Mouse (Mus musculus) right cerebral cortex, postnatal 14 days (tissue): ENCODE data around the gene Zbtb21.
"Not testable (repeated sequence)": the region's sequence is repeated elsewhere in the genome, so short reads cannot be mapped to it uniquely, and the experiment has no call there.

Source experiments
- DNase-seq: peaks from one replicate; pipeline ENCODE4 v3.0.0; 2022

Zbtb21 gene

GRCm38 (mm10) chr16:97962151-97962948 is at the start of gene Zbtb21, which contains the start of gene C2cd2:
Gene Zbtb21 (minus strand): TSS chr16:97962622.
Gene C2cd2 (minus strand): TSS chr16:97962598.
- peak; percentile 97 for DNase-seq

- DNase-seq, result not testable (repeated sequence)
Measured at GRCm38 (mm10) chr16:97997383-97997731, 34.9 kb upstream of the Zbtb21 start.

- DNase-seq, result peak; percentile 76
Measured at GRCm38 (mm10) chr16:97996616-97997382, 34.4 kb upstream of the Zbtb21 start, which contains the start of gene B230307C23Rik. Gene B230307C23Rik (plus strand): TSS chr16:97997315.

- DNase-seq, result no peak
Measured at GRCm38 (mm10) chr16:97995849-97996615, 33.6 kb upstream of the Zbtb21 start.

GRCm38 (mm10) chr16:97992477-97992876 is 30.1 kb upstream of the Zbtb21 start:
- DNase-seq, result not testable (repeated sequence)

GRCm38 (mm10) chr16:97991517-97991916 is 29.1 kb upstream of the Zbtb21 start:
- no peak for DNase-seq

- no peak for DNase-seq
Measured at GRCm38 (mm10) chr16:97984589-97984988, 22.2 kb upstream of the Zbtb21 start.

- no peak for DNase-seq
Measured at GRCm38 (mm10) chr16:97981362-97981761, 18.9 kb upstream of the Zbtb21 start.

GRCm38 (mm10) chr16:97977722-97978121 is 15.3 kb upstream of the Zbtb21 start:
- DNase-seq, result no peak

- no peak for DNase-seq
Measured at GRCm38 (mm10) chr16:97977277-97977676, 14.9 kb upstream of the Zbtb21 start.

- DNase-seq, result no peak
Measured at GRCm38 (mm10) chr16:97963956-97964540, 1.6 kb upstream of the Zbtb21 start.

GRCm38 (mm10) chr16:97961381-97962150 is 856 bp downstream of the Zbtb21 start:
- no peak for DNase-seq

- no peak for DNase-seq
Measured at GRCm38 (mm10) chr16:97960348-97960747, 2.1 kb downstream of the Zbtb21 start.

- DNase-seq, result no peak
Measured at GRCm38 (mm10) chr16:97958401-97958973, 3.9 kb downstream of the Zbtb21 start.

- no peak for DNase-seq
Measured at GRCm38 (mm10) chr16:97957626-97958025, 4.8 kb downstream of the Zbtb21 start.

- no peak for DNase-seq
Measured at GRCm38 (mm10) chr16:97956011-97956410, 6.4 kb downstream of the Zbtb21 start.

- DNase-seq, result no peak
Measured at GRCm38 (mm10) chr16:97953300-97953699, 9.1 kb downstream of the Zbtb21 start.

- DNase-seq, result no peak
Measured at GRCm38 (mm10) chr16:97952801-97953200, 9.6 kb downstream of the Zbtb21 start.

GRCm38 (mm10) chr16:97952371-97952770 is 10.1 kb downstream of the Zbtb21 start:
- DNase-seq, result no peak

- DNase-seq, result no peak
Measured at GRCm38 (mm10) chr16:97950061-97950460, 12.4 kb downstream of the Zbtb21 start.

- DNase-seq, result no peak
Measured at GRCm38 (mm10) chr16:97948836-97949235, 13.6 kb downstream of the Zbtb21 start.

GRCm38 (mm10) chr16:97946993-97947392 is 15.4 kb downstream of the Zbtb21 start:
- not testable (repeated sequence) for DNase-seq
